Mouse (Mus musculus) myocyte (in vitro differentiated cells): Measurements from ENCODE around the gene Cnfn.

Experiments used
- CEBPB ChIP-seq: IDR thresholded peaks from 2 replicates; pipeline ENCODE4 v1.6.1; 2011; ENCODE audit warnings: mild to moderate bottlenecking, moderate library complexity; ENCODE audit not compliant: poor library complexity, insufficient read depth, severe bottlenecking
- E2F4 ChIP-seq: IDR thresholded peaks from one replicate; pipeline ENCODE4 v1.6.1; 2011; ENCODE audit warnings: mild to moderate bottlenecking, control low read depth, moderate library complexity; ENCODE audit not compliant: insufficient read depth
- MYOD1 ChIP-seq, 3 experiments: IDR thresholded peaks; one replicate each; pipeline ENCODE4 v1.6.1; 2011; ENCODE audit warnings: control low read depth in 2 of 3, low read depth in 2 of 3, mild to moderate bottlenecking in 2 of 3, moderate library complexity in 1 of 3; ENCODE audit not compliant: insufficient read length in 2 of 3, control insufficient read depth in 1 of 3
- MYOG ChIP-seq, 3 experiments: IDR thresholded peaks; one replicate each; pipeline ENCODE4 v1.6.1; 2011; ENCODE audit warnings: control low read depth in 2 of 3, low read depth in 2 of 3, mild to moderate bottlenecking in 2 of 3; ENCODE audit not compliant: insufficient read length in 2 of 3, control insufficient read depth in 1 of 3, insufficient read depth in 1 of 3
- POLR2A ChIP-seq: IDR thresholded peaks from one replicate; pipeline ENCODE4 v1.6.1; 2011; ENCODE audit warnings: low read depth, mild to moderate bottlenecking, control low read depth, moderate library complexity; ENCODE audit not compliant: insufficient read length
- POLR2AphosphoS2 ChIP-seq: IDR thresholded peaks from one replicate; pipeline ENCODE4 v1.6.1; 2011; ENCODE audit warnings: low read depth, control low read depth; ENCODE audit not compliant: insufficient read length
- SRF ChIP-seq: IDR thresholded peaks from one replicate; pipeline ENCODE4 v1.6.1; 2011; ENCODE audit warnings: low read depth; ENCODE audit not compliant: control insufficient read depth, insufficient read length
- TCF12 ChIP-seq: IDR thresholded peaks from one replicate; pipeline ENCODE4 v1.6.1; 2011; ENCODE audit warnings: mild to moderate bottlenecking, control low read depth; ENCODE audit not compliant: poor library complexity, insufficient read depth, severe bottlenecking
- TCF3 ChIP-seq: IDR thresholded peaks from one replicate; pipeline ENCODE4 v1.6.1; 2011; ENCODE audit warnings: low read depth, control low read depth; ENCODE audit not compliant: insufficient read length
- USF1 ChIP-seq: IDR thresholded peaks from one replicate; pipeline ENCODE4 v1.6.1; 2011; ENCODE audit warnings: low read depth, mild to moderate bottlenecking, control low read depth, moderate library complexity

DNA sequence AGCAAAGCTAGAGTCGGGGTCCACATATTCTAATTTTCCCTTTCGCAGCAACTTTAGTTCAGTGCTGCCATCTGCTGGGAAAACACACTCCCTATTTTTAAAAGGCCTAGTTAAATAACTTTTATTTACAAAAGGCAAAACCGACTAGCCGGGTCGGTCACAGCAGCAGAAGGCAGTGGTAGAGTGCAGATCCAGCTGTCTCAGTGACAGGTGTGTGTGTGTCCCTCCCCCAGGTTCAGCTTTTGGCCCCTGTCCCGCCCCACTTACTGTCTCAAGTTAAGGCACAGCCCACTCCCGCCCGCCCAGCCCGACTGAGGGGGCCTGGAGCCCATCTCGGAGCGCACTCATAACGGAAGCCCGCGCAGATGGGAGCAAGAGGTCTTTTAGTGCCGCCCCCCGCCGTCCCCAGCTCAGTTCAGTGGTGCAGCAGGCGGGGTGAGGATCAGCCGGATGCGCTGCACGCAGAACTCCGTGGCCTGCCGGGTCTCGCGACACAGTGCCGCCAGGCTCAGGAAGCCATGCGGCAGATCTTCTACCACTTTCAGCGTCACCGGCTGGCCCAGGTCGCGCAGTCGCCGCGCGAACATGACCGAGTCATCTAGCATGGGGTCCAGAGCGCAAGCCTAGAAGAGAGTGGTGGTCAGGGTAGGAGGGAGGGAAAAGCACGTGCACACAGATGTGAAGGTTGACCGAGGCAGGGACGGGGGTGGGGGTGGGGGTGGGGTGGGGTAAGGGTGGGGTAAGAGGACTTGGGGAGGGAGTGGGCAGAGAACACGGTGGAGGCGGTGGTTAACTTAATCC is 10.2 kb upstream of the Cnfn start:
- TF ChIP-seq POLR2A (no peak), TCF12 (no peak), E2F4 (no peak), MYOD1 (IDR thresholded peaks at IDR 0.05; ENCODE audit: control insufficient read depth in 1 of 3, insufficient read length in 2 of 3, low read depth in 2 of 3) (peak in 2 of 3 experiments; percentile 3 to 48), SRF (no peak), MYOG (IDR thresholded peaks at IDR 0.05; ENCODE audit: control insufficient read depth in 1 of 3, insufficient read depth in 1 of 3, insufficient read length in 2 of 3, low read depth in 2 of 3) (no peak), CEBPB (no peak), POLR2AphosphoS2 (no peak), USF1 (no peak), TCF3 (no peak)
